Mouse (Mus musculus) heart, embryonic 16.5 days (tissue): ENCODE measurements around the gene Cacnb2. TPM values are rescaled to one million over a fixed set of nuclear protein-coding genes. Genes with fewer than 3 reads are reported as not detected.
A peak's percentile ranks its signal among the peaks of the same experiment; 100 is the strongest.

ENCODE experiments used
- ATAC-seq: fragments of 200-750 bp; cut with Nextera tagmentation; replicated peaks from 2 replicates; pipeline ENCODE4 v1.8.0; 2017; ENCODE audit warnings: moderate number of reproducible peaks; ENCODE audit not compliant: insufficient read depth, low FRiP score; ENCODE audit errors: extremely low read depth
- H3K27ac ChIP-seq: fragments of 300-500 bp; sonication (generic); 2 replicates; pipeline ENCODE4 v1.5.1; 2014; ENCODE audit warnings: mild to moderate bottlenecking, low read length, control low read depth, moderate library complexity
- H3K27me3 ChIP-seq: fragments of 300-500 bp; sonication (generic); 2 replicates; pipeline ENCODE4 v1.6.1; 2014; ENCODE audit warnings: low read length, mixed read lengths; ENCODE audit not compliant: control insufficient read depth, insufficient read depth
- H3K36me3 ChIP-seq: fragments of 300-500 bp; sonication (generic); 2 replicates; pipeline ENCODE4 v1.6.1; 2014; ENCODE audit not compliant: control insufficient read depth, insufficient read depth
- H3K4me1 ChIP-seq: fragments of 300-500 bp; sonication (generic); 2 replicates; pipeline ENCODE4 v1.6.1; 2014; ENCODE audit warnings: low read length, mixed read lengths; ENCODE audit not compliant: control insufficient read depth, insufficient read depth
- H3K4me2 ChIP-seq: fragments of 300-500 bp; sonication (generic); 2 replicates; pipeline ENCODE4 v1.6.1; 2014; ENCODE audit warnings: low read depth, mild to moderate bottlenecking, control low read depth, low read length
- H3K4me3 ChIP-seq: fragments of 300-500 bp; sonication (generic); 2 replicates; pipeline ENCODE4 v1.5.1; 2014; ENCODE audit warnings: mild to moderate bottlenecking, control low read depth, low read length
- H3K9ac ChIP-seq: fragments of 300-500 bp; sonication (generic); 2 replicates; pipeline ENCODE4 v1.6.1; 2014; ENCODE audit warnings: low read length, control low read depth
- H3K9me3 ChIP-seq: fragments of 300-500 bp; sonication (generic); replicated peaks from 2 replicates; pipeline ENCODE4 v1.6.1; 2016; ENCODE audit warnings: low read length; ENCODE audit not compliant: control insufficient read depth
- WGBS: fragments of 180-500 bp; shearing (Covaris S2); extraction: QIAGEN DNeasy Blood & Tissue Kit; methylation state at CpG from one replicate; pipeline ENCODE4 v1.1.7; 2014; 5-methylcytosine and 5-hydroxymethylcytosine counted together
- polyA plus RNA-seq: library from polyadenylated mRNA; unstranded; fragments of >200 nt; fragmentation: Nextera tagmentation; extraction: Ambion mirVana; gene quantifications from 2 replicates; pipeline ENCODE4 v1.2.1, GENCODE M21; 2015

Cacnb2 gene
- polyA plus RNA-seq, 1 experiment from 2014 or later, result 12.9 TPM

- Histone ChIP-seq H3K9me3 (no peaks in the 10 kb centered on the region), H3K4me3 (no peak overlapping the region), H3K27ac (peak overlapping the region; percentile 27; the same call in 1 of the 2 replicates), H3K9ac (no peak overlapping the region), H3K4me2 (no peak overlapping the region), H3K36me3 (peaks cover 23% of the 10 kb centered on the region), H3K27me3 (no peaks in the 10 kb centered on the region), H3K4me1 (no peaks in the 10 kb centered on the region)
- 65% methylated on average over 4 of the region's 4 CpGs for WGBS
- ATAC-seq, result no peak
Observed at GRCm38 (mm10) chr2:14988451-14988850, 385.6 kb downstream of the Cacnb2 start.

GRCm38 (mm10) chr2:14989350-14989749 lies 386.5 kb downstream of the Cacnb2 start:
- no peaks in the 10 kb centered on the region for H3K9me3 ChIP-seq
- no peak overlapping the region for H3K27ac ChIP-seq

GRCm38 (mm10) chr2:14992531-14992930 lies 389.6 kb downstream of the Cacnb2 start:
- H3K27ac ChIP-seq, result no peak overlapping the region
- H3K9ac ChIP-seq, result no peak overlapping the region
- no peaks in the 10 kb centered on the region for H3K9me3 ChIP-seq
- 82% methylated on average over 4 of the region's 4 CpGs for WGBS
- H3K4me3 ChIP-seq, result no peak overlapping the region
- ATAC-seq, result no peak; the same call in 1 of the 2 replicates
- 0 out of 2 replicates have a peak, but pooled peaks cover 4% of the 10 kb centered on the region for H3K36me3 ChIP-seq
- H3K27me3 ChIP-seq, result no peaks in the 10 kb centered on the region
- no peak overlapping the region for H3K4me2 ChIP-seq
- H3K4me1 ChIP-seq, result no peaks in the 10 kb centered on the region

More at GRCm38 (mm10) chr2:14989350-14989749, 386.5 kb downstream of the Cacnb2 start:
- WGBS, result 79% methylated on average over 4 of the region's 4 CpGs
- peak; percentile 63; the same call in 1 of the 2 replicates for ATAC-seq
- Histone ChIP-seq H3K4me2 (no peak overlapping the region), H3K4me3 (no peak overlapping the region), H3K27me3 (no peaks in the 10 kb centered on the region), H3K36me3 (peaks cover 19% of the 10 kb centered on the region), H3K9ac (no peak overlapping the region), H3K4me1 (no peaks in the 10 kb centered on the region)

DNA sequence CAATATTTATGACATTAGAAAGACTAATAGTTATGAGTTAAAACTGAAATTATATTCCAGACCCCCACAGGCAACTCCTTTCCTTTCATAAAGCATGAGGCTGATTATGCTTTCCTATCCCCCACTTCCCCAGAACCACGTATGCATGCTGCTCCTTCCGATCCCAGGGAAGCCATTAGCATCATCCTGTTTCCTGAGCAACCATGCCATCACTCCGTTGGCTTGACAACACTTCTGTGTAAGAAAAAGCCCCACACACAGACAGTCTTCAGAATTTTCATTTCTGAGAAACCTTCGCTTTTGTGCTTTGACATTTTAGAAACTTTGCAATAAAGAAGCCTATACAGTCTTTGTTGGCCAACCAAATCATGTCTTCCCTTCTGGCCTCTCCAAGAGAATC lies 393.1 kb downstream of the Cacnb2 start:
- no peak for ATAC-seq
- WGBS, result 81% methylated on average over 4 of the region's 4 CpGs

DNA sequence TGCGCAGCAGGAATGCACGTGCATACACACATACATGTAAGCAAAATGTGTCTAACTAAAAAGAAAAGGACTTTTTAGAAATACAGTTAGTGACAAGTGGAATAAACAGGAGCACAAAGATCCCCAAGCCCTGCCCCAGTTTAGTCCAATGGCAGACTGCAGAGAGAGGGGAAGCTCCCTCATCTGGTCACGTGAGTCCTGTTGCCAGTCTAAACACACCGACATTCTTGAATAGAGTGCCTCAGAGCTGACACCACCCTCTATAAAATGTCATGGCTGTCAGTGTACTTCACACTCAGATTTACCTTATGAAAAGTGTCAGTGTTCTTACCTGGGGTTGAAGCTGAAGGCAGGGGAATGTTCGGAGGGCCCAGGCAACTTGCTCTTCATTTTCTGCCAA lies 394.9 kb downstream of the Cacnb2 start:
- no peak overlapping the region for H3K4me3 ChIP-seq
- no peaks in the 10 kb centered on the region for H3K27me3 ChIP-seq
- H3K36me3 ChIP-seq, result 0 out of 2 replicates have a peak, but pooled peaks cover 2% of the 10 kb centered on the region
- no peaks in the 10 kb centered on the region for H3K4me1 ChIP-seq
- no peak overlapping the region for H3K4me2 ChIP-seq
- H3K27ac ChIP-seq, result no peak overlapping the region
- WGBS, result 68% methylated on average over 5 of the region's 5 CpGs
- no peaks in the 10 kb centered on the region for H3K9me3 ChIP-seq
- H3K9ac ChIP-seq, result no peak overlapping the region
- ATAC-seq, result no peak

More for the DNA sequence above, 393.1 kb downstream of the Cacnb2 start:
- Histone ChIP-seq H3K4me2 (no peak overlapping the region), H3K4me1 (no peaks in the 10 kb centered on the region), H3K27ac (no peak overlapping the region), H3K9me3 (no peaks in the 10 kb centered on the region), H3K4me3 (no peak overlapping the region), H3K27me3 (no peaks in the 10 kb centered on the region), H3K9ac (no peak overlapping the region), H3K36me3 (0 out of 2 replicates have a peak, but pooled peaks cover 2% of the 10 kb centered on the region)

DNA sequence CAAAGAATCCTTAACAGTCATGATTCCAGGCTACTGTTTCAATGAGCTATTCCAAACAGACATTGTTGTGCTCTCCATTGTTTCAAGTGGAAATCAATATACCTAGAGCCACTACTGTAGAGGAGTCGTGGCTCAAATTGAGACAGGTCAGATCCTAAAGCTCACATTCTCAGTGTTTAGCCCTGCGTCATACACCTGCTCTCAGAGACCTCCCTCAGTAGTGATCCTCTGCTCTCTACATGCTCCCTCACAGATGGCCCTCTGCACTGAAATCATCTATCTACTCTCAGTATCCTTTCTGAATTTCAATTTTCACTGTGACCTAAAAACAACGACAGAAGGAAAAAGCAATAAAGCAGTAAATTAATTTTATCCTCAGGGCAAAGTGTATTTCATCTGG lies 404.6 kb downstream of the Cacnb2 start:
- no peak overlapping the region for H3K9ac ChIP-seq
- H3K4me1 ChIP-seq, result no peaks in the 10 kb centered on the region
- H3K4me3 ChIP-seq, result no peak overlapping the region
- H3K27ac ChIP-seq, result no peak overlapping the region
- 87% methylated on average over 3 of the region's 3 CpGs for WGBS
- no peak for ATAC-seq
- H3K27me3 ChIP-seq, result no peaks in the 10 kb centered on the region
- peaks cover 9% of the 10 kb centered on the region for H3K36me3 ChIP-seq
- no peaks in the 10 kb centered on the region for H3K9me3 ChIP-seq
- H3K4me2 ChIP-seq, result no peak overlapping the region

- Histone ChIP-seq H3K27me3 (no peaks in the 10 kb centered on the region), H3K36me3 (peaks cover 9% of the 10 kb centered on the region), H3K4me1 (no peaks in the 10 kb centered on the region), H3K4me2 (no peak overlapping the region), H3K27ac (no peak overlapping the region), H3K4me3 (no peak overlapping the region), H3K9ac (no peak overlapping the region), H3K9me3 (no peaks in the 10 kb centered on the region)
- WGBS, result 85% methylated on average over 1 of the region's 1 CpGs
- ATAC-seq, result no peak
Observed at GRCm38 (mm10) chr2:15008072-15008471, 405.2 kb downstream of the Cacnb2 start.

DNA sequence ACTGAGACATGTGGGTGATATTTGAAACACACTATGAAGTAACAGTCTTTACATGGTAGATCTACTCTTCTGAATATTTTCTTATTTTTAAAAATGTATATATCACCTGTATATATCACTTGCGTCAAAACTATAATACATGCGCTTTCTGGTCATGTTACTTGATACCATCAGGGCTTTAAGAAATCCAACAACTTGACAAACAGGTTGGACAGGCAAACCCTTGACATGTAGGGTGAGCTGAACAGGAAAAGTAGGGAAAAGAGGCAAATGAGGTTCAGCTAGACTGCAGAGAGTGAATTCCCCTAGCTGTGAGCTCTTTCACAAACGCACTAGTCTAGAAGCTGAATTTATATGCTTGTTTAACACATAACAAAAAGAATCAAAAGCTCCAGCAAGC lies 423.9 kb downstream of the Cacnb2 start:
- no peaks in the 10 kb centered on the region for H3K4me1 ChIP-seq
- 92% methylated on average over 3 of the region's 3 CpGs for WGBS

DNA sequence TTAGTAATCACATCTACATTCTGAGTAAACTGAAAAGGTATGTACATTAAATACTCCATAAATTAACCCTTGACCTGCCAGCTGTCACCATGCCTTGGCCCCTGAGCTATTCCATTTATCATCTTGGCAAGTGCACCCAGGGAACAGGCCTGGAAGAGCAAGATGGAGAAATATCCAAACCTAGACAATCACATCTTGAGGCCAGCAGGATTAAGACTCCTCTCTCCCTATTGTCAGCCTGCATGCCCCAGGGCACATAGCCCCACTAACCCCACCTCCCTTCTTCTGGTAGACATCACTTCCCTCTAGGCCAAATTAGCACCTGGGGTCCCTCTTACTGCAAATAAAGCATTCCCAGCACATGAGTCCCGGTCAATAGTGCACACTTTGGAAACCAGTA lies 424.9 kb downstream of the Cacnb2 start:
- 81% methylated on average over 1 of the region's 1 CpGs for WGBS
- Histone ChIP-seq H3K9me3 (no peaks in the 10 kb centered on the region), H3K27ac (no peak overlapping the region), H3K36me3 (peaks cover 3% of the 10 kb centered on the region; the same call in 1 of the 2 replicates), H3K9ac (no peak overlapping the region), H3K4me1 (no peaks in the 10 kb centered on the region), H3K4me3 (no peak overlapping the region), H3K4me2 (no peak overlapping the region), H3K27me3 (no peaks in the 10 kb centered on the region)
- ATAC-seq, result no peak

More for the DNA sequence above, 423.9 kb downstream of the Cacnb2 start:
- Histone ChIP-seq H3K27me3 (no peaks in the 10 kb centered on the region), H3K9me3 (no peaks in the 10 kb centered on the region), H3K4me3 (no peak overlapping the region), H3K9ac (no peak overlapping the region), H3K4me2 (no peak overlapping the region), H3K36me3 (peaks cover 3% of the 10 kb centered on the region; the same call in 1 of the 2 replicates), H3K27ac (no peak overlapping the region)
- ATAC-seq, result no peak
